Mouse (Mus musculus): ENCODE results near the gene Gm49416. TPM values are rescaled to one million over a fixed set of nuclear protein-coding genes. Genes with fewer than 3 reads are reported as not detected.

The Gm49416 gene
- polyA plus RNA-seq, 1 experiment = 1.2 TPM

- Histone ChIP-seq H3K36me3 (ENCODE audit: control insufficient read depth, insufficient read depth, low read length) (peaks cover 19% of the 10 kb centered on the region), H3K27me3 (ENCODE audit: control insufficient read depth, insufficient read depth, low read length) (no peaks in the 10 kb centered on the region), H3K27ac (ENCODE audit: insufficient read depth, low read length) (no peak overlapping the region), H3K4me1 (ENCODE audit: control insufficient read depth, insufficient read depth, insufficient read length) (peaks cover 3% of the 10 kb centered on the region; the same call in 1 of the 2 replicates), H3K4me3 (ENCODE audit: extremely low read depth, insufficient read depth, insufficient read length) (no peak overlapping the region)
- TF ChIP-seq CTCF (IDR thresholded peaks at IDR 0.05; ENCODE audit: extremely low read depth, insufficient read depth, insufficient read length, insufficient replicate concordance) (peak; percentile 21; the same call in 1 of the 2 replicates), POLR2A (IDR thresholded peaks at IDR 0.05; ENCODE audit: low read depth, low read length) (no peak)
- 74% methylated on average over 5 of the region's 5 CpGs for WGBS
- DNase-seq (ENCODE audit: low read depth in 1 of 2, low spot score in 2 of 2) = peak; percentile 60 to 67
These were observed 44.2 kb upstream of the Gm49416 start for GRCm38 (mm10) chr19:8844371-8845129.

GRCm38 (mm10) chr19:8848356-8848755 lies 40.4 kb upstream of the Gm49416 start:
- peaks cover 17% of the 10 kb centered on the region for H3K36me3 ChIP-seq (ENCODE audit: control insufficient read depth, insufficient read depth, low read length)
- TF ChIP-seq POLR2A (IDR thresholded peaks at IDR 0.05; ENCODE audit: low read depth, low read length) (no peak), CTCF (IDR thresholded peaks at IDR 0.05; ENCODE audit: extremely low read depth, insufficient read depth, insufficient read length, insufficient replicate concordance) (no peak)
- 93% methylated on average over 5 of the region's 5 CpGs for WGBS
- no peaks in the 10 kb centered on the region for H3K27me3 ChIP-seq (ENCODE audit: control insufficient read depth, insufficient read depth, low read length)
- H3K4me3 ChIP-seq (ENCODE audit: extremely low read depth, insufficient read depth, insufficient read length) = no peak overlapping the region
- no peaks in the 10 kb centered on the region for H3K4me1 ChIP-seq (ENCODE audit: control insufficient read depth, insufficient read depth, insufficient read length)
- no peak for DNase-seq (ENCODE audit: low read depth in 1 of 2, low spot score in 2 of 2)
- H3K27ac ChIP-seq (ENCODE audit: insufficient read depth, low read length) = no peak overlapping the region

- 65% methylated on average over 7 of the region's 7 CpGs for WGBS
- Histone ChIP-seq H3K27ac (ENCODE audit: insufficient read depth, low read length) (no peak within 1 kb of the TSS), H3K4me3 (ENCODE audit: extremely low read depth, insufficient read depth, insufficient read length) (no peak within 1 kb of the TSS), H3K36me3 (ENCODE audit: control insufficient read depth, insufficient read depth, low read length) (peaks cover 17% of the 10 kb centered on the region), H3K4me1 (ENCODE audit: control insufficient read depth, insufficient read depth, insufficient read length) (no peaks in the 10 kb centered on the region), H3K27me3 (ENCODE audit: control insufficient read depth, insufficient read depth, low read length) (no peaks in the 10 kb centered on the region)
- no peak for DNase-seq (ENCODE audit: low read depth in 1 of 2, low spot score in 2 of 2)
- TF ChIP-seq CTCF (IDR thresholded peaks at IDR 0.05; ENCODE audit: extremely low read depth, insufficient read depth, insufficient read length, insufficient replicate concordance) (no peak), POLR2A (IDR thresholded peaks at IDR 0.05; ENCODE audit: low read depth, low read length) (no peak)
These were observed 38.3 kb upstream of the Gm49416 start, which contains the start of gene Lrrn4cl for GRCm38 (mm10) chr19:8850402-8850901. Gene Lrrn4cl (plus strand): TSS chr19:8850768.

GRCm38 (mm10) chr19:8851639-8852038 lies 37.1 kb upstream of the Gm49416 start:
- H3K27me3 ChIP-seq (ENCODE audit: control insufficient read depth, insufficient read depth, low read length) = no peaks in the 10 kb centered on the region
- no peaks in the 10 kb centered on the region for H3K4me1 ChIP-seq (ENCODE audit: control insufficient read depth, insufficient read depth, insufficient read length)
- WGBS = 76% methylated on average over 7 of the region's 7 CpGs
- no peak overlapping the region for H3K4me3 ChIP-seq (ENCODE audit: extremely low read depth, insufficient read depth, insufficient read length)
- TF ChIP-seq POLR2A (IDR thresholded peaks at IDR 0.05; ENCODE audit: low read depth, low read length) (no peak), CTCF (IDR thresholded peaks at IDR 0.05; ENCODE audit: extremely low read depth, insufficient read depth, insufficient read length, insufficient replicate concordance) (no peak)
- no peak for DNase-seq (ENCODE audit: low read depth in 1 of 2, low spot score in 2 of 2)
- no peak overlapping the region for H3K27ac ChIP-seq (ENCODE audit: insufficient read depth, low read length)
- peaks cover 11% of the 10 kb centered on the region for H3K36me3 ChIP-seq (ENCODE audit: control insufficient read depth, insufficient read depth, low read length)

GRCm38 (mm10) chr19:8852236-8852928 lies 36.3 kb upstream of the Gm49416 start:
- H3K4me1 ChIP-seq (ENCODE audit: control insufficient read depth, insufficient read depth, insufficient read length) = no peaks in the 10 kb centered on the region
- no peak overlapping the region for H3K27ac ChIP-seq (ENCODE audit: insufficient read depth, low read length)
- H3K36me3 ChIP-seq (ENCODE audit: control insufficient read depth, insufficient read depth, low read length) = peaks cover 4% of the 10 kb centered on the region; the same call in 1 of the 2 replicates
- TF ChIP-seq POLR2A (IDR thresholded peaks at IDR 0.05; ENCODE audit: low read depth, low read length) (no peak), CTCF (IDR thresholded peaks at IDR 0.05; ENCODE audit: extremely low read depth, insufficient read depth, insufficient read length, insufficient replicate concordance) (no peak)
- no peak for DNase-seq (ENCODE audit: low read depth in 1 of 2, low spot score in 2 of 2)
- no peaks in the 10 kb centered on the region for H3K27me3 ChIP-seq (ENCODE audit: control insufficient read depth, insufficient read depth, low read length)
- WGBS = 81% methylated on average over 10 of the region's 10 CpGs
- no peak overlapping the region for H3K4me3 ChIP-seq (ENCODE audit: extremely low read depth, insufficient read depth, insufficient read length)

GRCm38 (mm10) chr19:8853117-8853516 lies 35.6 kb upstream of the Gm49416 start:
- Histone ChIP-seq H3K27ac (ENCODE audit: insufficient read depth, low read length) (no peak overlapping the region), H3K4me3 (ENCODE audit: extremely low read depth, insufficient read depth, insufficient read length) (no peak overlapping the region), H3K36me3 (ENCODE audit: control insufficient read depth, insufficient read depth, low read length) (peaks cover 1% of the 10 kb centered on the region; the same call in 1 of the 2 replicates), H3K27me3 (ENCODE audit: control insufficient read depth, insufficient read depth, low read length) (no peaks in the 10 kb centered on the region), H3K4me1 (ENCODE audit: control insufficient read depth, insufficient read depth, insufficient read length) (no peaks in the 10 kb centered on the region)
- TF ChIP-seq POLR2A (IDR thresholded peaks at IDR 0.05; ENCODE audit: low read depth, low read length) (no peak), CTCF (IDR thresholded peaks at IDR 0.05; ENCODE audit: extremely low read depth, insufficient read depth, insufficient read length, insufficient replicate concordance) (no peak)
- DNase-seq (ENCODE audit: low read depth in 1 of 2, low spot score in 2 of 2) = no peak
- WGBS = 87% methylated on average over 3 of the region's 3 CpGs

Measured in spleen, adult 2 months (tissue).